ENCODE assay signal across 8 mouse cellular contexts in the genomic region with DNA sequence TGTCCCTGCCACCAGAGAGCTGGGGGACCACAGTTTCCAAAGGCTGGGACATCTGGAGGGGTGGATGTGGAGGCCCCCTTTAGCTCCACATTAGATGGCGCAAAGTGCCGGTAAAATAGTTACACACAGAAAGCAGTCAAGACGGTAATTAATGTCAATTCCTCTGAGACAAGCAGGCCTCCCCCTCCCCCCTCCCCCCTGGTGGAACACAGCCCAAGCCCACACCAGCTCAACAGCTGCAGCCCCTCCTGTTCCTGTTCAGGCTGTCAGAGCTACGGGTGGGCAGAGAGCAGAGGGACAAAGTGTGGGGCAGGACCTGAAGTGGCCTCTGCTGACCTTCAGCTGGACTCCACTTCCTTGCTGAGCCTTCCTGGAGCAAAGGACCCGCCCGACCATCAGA. TPM values are rescaled to one million over a fixed set of nuclear protein-coding genes. Genes with fewer than 3 reads are reported as not detected.
DNase-seq lines count a peak whose midpoint lies in the region; ATAC-seq lines count a peak whose summit lies in the region.

No protein-coding gene starts in this region.

- H3K27ac ChIP-seq in forebrain, embryonic 11.5 days (ENCODE audit: low read depth, low read length), result peak overlapping the region; percentile 14; the same call in 1 of the 2 replicates
- 0 out of 2 replicates have a peak overlapping the region, but pooled peaks have one; percentile 11 for H3K27ac ChIP-seq in midbrain, embryonic 13.5 days

- no peaks in the 10 kb centered on the region for H3K9me3 ChIP-seq in forebrain, embryonic 11.5 days (ENCODE audit: control insufficient read depth, low read length)
- no peaks in the 10 kb centered on the region for H3K9me3 ChIP-seq in midbrain, embryonic 13.5 days

- H3K4me1 ChIP-seq in forebrain, embryonic 11.5 days (replicated peaks; ENCODE audit: control insufficient read depth, insufficient read depth, low read length), result peaks cover 8% of the 10 kb centered on the region
- H3K4me1 ChIP-seq in midbrain, embryonic 13.5 days (replicated peaks), result peaks cover 45% of the 10 kb centered on the region

- intact Hi-C loops in left cerebral cortex, postnatal 14 days (cut with DNase I), result no loop called here

- no peaks in the 10 kb centered on the region for H3K27me3 ChIP-seq in forebrain, embryonic 11.5 days (ENCODE audit: control insufficient read depth, insufficient read depth, low read length)
- no peaks in the 10 kb centered on the region for H3K27me3 ChIP-seq in midbrain, embryonic 13.5 days

- no peak overlapping the region for H3K4me2 ChIP-seq in forebrain, embryonic 11.5 days (ENCODE audit: low read depth, low read length, severe bottlenecking)
- peak overlapping the region; percentile 25; the same call in 1 of the 2 replicates for H3K4me2 ChIP-seq in midbrain, embryonic 13.5 days (replicated peaks)

- H3K36me3 ChIP-seq in forebrain, embryonic 11.5 days (ENCODE audit: control insufficient read depth, insufficient read depth, low read length), result no peaks in the 10 kb centered on the region
- H3K36me3 ChIP-seq in midbrain, embryonic 13.5 days, result no peaks in the 10 kb centered on the region

- 28% methylated on average over 6 of the region's 6 CpGs for WGBS in forebrain, embryonic 11.5 days
- WGBS in midbrain, embryonic 13.5 days, result 33% methylated on average over 6 of the region's 6 CpGs

- no peak for ATAC-seq in forebrain, embryonic 11.5 days (replicated peaks; ENCODE audit: low FRiP score)
- no peak for ATAC-seq in midbrain, embryonic 13.5 days

- H3K4me3 ChIP-seq in forebrain, embryonic 11.5 days (ENCODE audit: low read depth, low read length), result no peak overlapping the region
- no peak overlapping the region for H3K4me3 ChIP-seq in midbrain, embryonic 13.5 days (replicated peaks)

- DNase-seq in embryo, embryonic 10.5 days (ENCODE audit: low spot score), result peak; percentile 74
- DNase-seq in forebrain, embryonic 11.5 days (ENCODE audit: low spot score), result peak; percentile 58
- DNase-seq in kidney, adult 9 months, result peak; percentile 24
- DNase-seq in layer of hippocampus, postnatal 14 days (ENCODE audit: low spot score in 2 of 2), result no peak
- DNase-seq in spleen, adult 12 weeks (ENCODE audit: low spot score), result no peak
- DNase-seq in left cerebral cortex, postnatal 14 days (ENCODE audit: low spot score in 2 of 2), result no peak
- DNase-seq in urinary bladder, adult 2 months (ENCODE audit: low spot score), result no peak

- no peak overlapping the region for H3K9ac ChIP-seq in forebrain, embryonic 11.5 days (ENCODE audit: low read length)
- no peak overlapping the region for H3K9ac ChIP-seq in midbrain, embryonic 13.5 days (replicated peaks)

RNA-seq across cellular contexts. Expression of a gene that starts 2.7 kb away (rescaled TPM):
- 35.4 and 38.9 TPM in 2 replicates for polyA plus RNA-seq in forebrain, embryonic 11.5 days (2014; fragmentation: Nextera tagmentation; extraction: Ambion mirVana)
- 55.2 and 55.3 TPM in 2 replicates for polyA plus RNA-seq in midbrain, embryonic 13.5 days (2015; fragmentation: Nextera tagmentation; extraction: Ambion mirVana)
- total RNA-seq in layer of hippocampus, postnatal 14 days (2021), result 10 to 100 TPM; 59.8 to 72.3 TPM
- 10 to 100 TPM; 63.0 to 69.9 TPM for total RNA-seq in left cerebral cortex, postnatal 14 days (2021)
- polyA plus RNA-seq in urinary bladder, adult 2 months (2012; rRNA removed), result 32.0 and 35.4 TPM in 2 replicates

Comparison
In these comparisons a context has a peak if more than half of its experiments do, and no peak if none do; other contexts are left out.
1. DNase-seq: peak in embryo, embryonic 10.5 days (single experiment), forebrain, embryonic 11.5 days (single experiment) and kidney, adult 9 months (single experiment); none in layer of hippocampus, postnatal 14 days (0 of 2), spleen, adult 12 weeks (single experiment), left cerebral cortex, postnatal 14 days (0 of 2) and urinary bladder, adult 2 months (single experiment).